Mouse (Mus musculus) neural tube, embryonic 13.5 days (tissue): ENCODE measurements around the gene Hnrnpl. TPM values are rescaled to one million over a fixed set of nuclear protein-coding genes. Genes with fewer than 3 reads are reported as not detected.

Experiments
- ATAC-seq: fragments of 200-750 bp; cut with Nextera tagmentation; 2 replicates; pipeline ENCODE4 v1.8.0; 2017; ENCODE audit warnings: low read depth, mild to moderate bottlenecking, moderate TSS enrichment, moderate library complexity
- H3K27ac ChIP-seq: fragments of 300-500 bp; sonication (generic); replicated peaks from 2 replicates; pipeline ENCODE4 v1.5.1; 2015; ENCODE audit warnings: moderate library complexity, mild to moderate bottlenecking, inconsistent platforms
- H3K27me3 ChIP-seq: fragments of 300-500 bp; sonication (generic); 2 replicates; pipeline ENCODE4 v1.6.1; 2015; ENCODE audit warnings: mild to moderate bottlenecking, inconsistent platforms
- H3K36me3 ChIP-seq: fragments of 300-500 bp; sonication (generic); 2 replicates; pipeline ENCODE4 v1.6.1; 2015; ENCODE audit warnings: mild to moderate bottlenecking, inconsistent platforms
- H3K4me1 ChIP-seq: fragments of 300-500 bp; sonication (generic); replicated peaks from 2 replicates; pipeline ENCODE4 v1.6.1; 2015; ENCODE audit warnings: inconsistent platforms
- H3K4me2 ChIP-seq: fragments of 300-500 bp; sonication (generic); 2 replicates; pipeline ENCODE4 v1.6.1; 2015; ENCODE audit warnings: inconsistent platforms, mild to moderate bottlenecking, moderate library complexity
- H3K4me3 ChIP-seq: fragments of 300-500 bp; sonication (generic); 2 replicates; pipeline ENCODE4 v1.5.1; 2015; ENCODE audit warnings: mild to moderate bottlenecking, inconsistent platforms
- H3K9ac ChIP-seq: fragments of 300-500 bp; sonication (generic); 2 replicates; pipeline ENCODE4 v1.6.1; 2015; ENCODE audit warnings: moderate library complexity, mild to moderate bottlenecking, inconsistent platforms
- H3K9me3 ChIP-seq: fragments of 300-500 bp; sonication (generic); 2 replicates; pipeline ENCODE4 v1.6.1; 2016; ENCODE audit warnings: inconsistent platforms
- WGBS: fragments of 180-500 bp; shearing (Covaris S2); methylation state at CpG from one replicate; pipeline ENCODE4 v1.1.7; 2015; 5-methylcytosine and 5-hydroxymethylcytosine counted together
- polyA plus RNA-seq: library from polyadenylated mRNA; unstranded; fragments of >200 nt; fragmentation: Nextera tagmentation; extraction: Ambion mirVana; gene quantifications from 2 replicates; pipeline ENCODE4 v1.2.1, GENCODE M21; 2015

Hnrnpl gene
- polyA plus RNA-seq, 1 experiment from 2014 or later = 214 TPM

- Histone ChIP-seq H3K4me2 (no peak overlapping the region), H3K27ac (no peak overlapping the region), H3K9ac (no peak overlapping the region), H3K27me3 (no peaks in the 10 kb centered on the region), H3K36me3 (no peaks in the 10 kb centered on the region), H3K4me3 (no peak overlapping the region), H3K9me3 (no peaks in the 10 kb centered on the region), H3K4me1 (peaks cover 3% of the 10 kb centered on the region)
- 91% methylated on average over 24 of the region's 24 CpGs for WGBS
- ATAC-seq = no peak
Observed at GRCm38 (mm10) chr7:28870901-28871664, 62.7 kb downstream of the Hnrnpl start.

Other genes starting within 250 kb of the Hnrnpl start
- gene Samd4b, start 210.4 kb upstream of the Hnrnpl start, polyA plus RNA-seq = 25.6 and 26.9 TPM in 2 replicates
- 20.1 and 20.2 TPM in 2 replicates for gene Pak4, start 210.4 kb upstream of the Hnrnpl start, polyA plus RNA-seq
- gene Acp7, start 177.2 kb upstream of the Hnrnpl start, polyA plus RNA-seq = not detected in 2 replicates
- gene Fbxo27, start 115.7 kb upstream of the Hnrnpl start, polyA plus RNA-seq = 4.8 and 6.5 TPM in 2 replicates
- gene Fbxo17, start 91.7 kb upstream of the Hnrnpl start, polyA plus RNA-seq = 6.3 and 7.1 TPM in 2 replicates
- 115 and 122 TPM in 2 replicates for gene Mrps12, start 66.7 kb upstream of the Hnrnpl start, polyA plus RNA-seq
- 23.0 and 24.6 TPM in 2 replicates for gene Sars2, start 66.5 kb upstream of the Hnrnpl start, polyA plus RNA-seq
- 7.3 and 8.7 TPM in 2 replicates for gene Ccer2, start 52.4 kb upstream of the Hnrnpl start, polyA plus RNA-seq
- 101 and 104 TPM in 2 replicates for gene Sirt2, start 41.8 kb upstream of the Hnrnpl start, polyA plus RNA-seq
- 63.4 and 67.7 TPM in 2 replicates for gene Nfkbib, start 41.0 kb upstream of the Hnrnpl start, polyA plus RNA-seq
- 1.7 and 2.6 TPM in 2 replicates for gene Rinl, start 19.6 kb upstream of the Hnrnpl start, polyA plus RNA-seq
- 88.7 and 98.1 TPM in 2 replicates for gene Ech1, start 16.7 kb downstream of the Hnrnpl start, polyA plus RNA-seq
- 5.0 and 6.2 TPM in 2 replicates for gene Lgals4, start 25.3 kb downstream of the Hnrnpl start, polyA plus RNA-seq
- 4.5 and 6.1 TPM in 2 replicates for gene Lgals7, start 55.3 kb downstream of the Hnrnpl start, polyA plus RNA-seq
- gene Capn12, start 72.9 kb downstream of the Hnrnpl start, polyA plus RNA-seq = 0.29 and 0.55 TPM in 2 replicates
- gene Actn4, start 153.8 kb downstream of the Hnrnpl start, polyA plus RNA-seq = 142 and 147 TPM in 2 replicates
- gene Eif3k, start 173.3 kb downstream of the Hnrnpl start, polyA plus RNA-seq = 352 and 359 TPM in 2 replicates
- gene Map4k1, start 173.5 kb downstream of the Hnrnpl start, polyA plus RNA-seq = 4.1 and 5.3 TPM in 2 replicates